Mouse (Mus musculus) limb, embryonic 11.5 days (tissue): ENCODE measurements around the gene Crtam. TPM values are rescaled to one million over a fixed set of nuclear protein-coding genes. Genes with fewer than 3 reads are reported as not detected.

Experiments
- ATAC-seq: fragments of 200-750 bp; cut with Nextera tagmentation; 2 replicates; pipeline ENCODE4 v1.8.0; 2017; ENCODE audit warnings: low read depth; ENCODE audit not compliant: insufficient number of reproducible peaks, low FRiP score, low TSS enrichment
- DNase-seq: peaks from one replicate; pipeline ENCODE4 v3.0.0-alpha.2; 2015; ENCODE audit warnings: low spot score
- H3K27ac ChIP-seq: fragments of 300-500 bp; sonication (generic); replicated peaks from 2 replicates; pipeline ENCODE4 v1.5.1; 2014; ENCODE audit warnings: low read depth, mild to moderate bottlenecking, low read length
- H3K27me3 ChIP-seq: fragments of 300-500 bp; sonication (generic); 2 replicates; pipeline ENCODE4 v1.6.1; 2014; ENCODE audit warnings: mild to moderate bottlenecking, low read length, mixed read lengths; ENCODE audit not compliant: control insufficient read depth, insufficient read depth
- H3K36me3 ChIP-seq: fragments of 300-500 bp; sonication (generic); 2 replicates; pipeline ENCODE4 v1.6.1; 2014; ENCODE audit warnings: mild to moderate bottlenecking, low read length, moderate library complexity, mixed read lengths; ENCODE audit not compliant: control insufficient read depth, insufficient read depth
- H3K4me1 ChIP-seq: fragments of 300-500 bp; sonication (generic); 2 replicates; pipeline ENCODE4 v1.6.1; 2014; ENCODE audit warnings: low read length, mixed read lengths; ENCODE audit not compliant: control insufficient read depth, insufficient read depth
- H3K4me2 ChIP-seq: fragments of 300-500 bp; sonication (generic); 2 replicates; pipeline ENCODE4 v1.6.1; 2014; ENCODE audit warnings: low read depth, mild to moderate bottlenecking, moderate library complexity; ENCODE audit not compliant: severe bottlenecking
- H3K4me3 ChIP-seq: fragments of 300-500 bp; sonication (generic); 2 replicates; pipeline ENCODE4 v1.5.1; 2014; ENCODE audit warnings: low read depth, low read length
- H3K9ac ChIP-seq: fragments of 300-500 bp; sonication (generic); 2 replicates; pipeline ENCODE4 v1.6.1; 2014; ENCODE audit warnings: mild to moderate bottlenecking, low read length
- H3K9me3 ChIP-seq: fragments of 300-500 bp; sonication (generic); 2 replicates; pipeline ENCODE4 v1.6.1; 2016; ENCODE audit warnings: low read length; ENCODE audit not compliant: control insufficient read depth
- WGBS: fragments of 180-500 bp; shearing (Covaris S2); extraction: QIAGEN DNeasy Blood & Tissue Kit; methylation state at CpG from one replicate; pipeline ENCODE4 v1.1.7; 2014; 5-methylcytosine and 5-hydroxymethylcytosine counted together
- polyA plus RNA-seq: library from polyadenylated mRNA; unstranded; fragments of >200 nt; fragmentation: Nextera tagmentation; extraction: Ambion mirVana; gene quantifications from 2 replicates; pipeline ENCODE4 v1.2.1, GENCODE M21; 2014

The Crtam gene
- polyA plus RNA-seq, 1 experiment from 2014 or later: 0.32 TPM

DNA sequence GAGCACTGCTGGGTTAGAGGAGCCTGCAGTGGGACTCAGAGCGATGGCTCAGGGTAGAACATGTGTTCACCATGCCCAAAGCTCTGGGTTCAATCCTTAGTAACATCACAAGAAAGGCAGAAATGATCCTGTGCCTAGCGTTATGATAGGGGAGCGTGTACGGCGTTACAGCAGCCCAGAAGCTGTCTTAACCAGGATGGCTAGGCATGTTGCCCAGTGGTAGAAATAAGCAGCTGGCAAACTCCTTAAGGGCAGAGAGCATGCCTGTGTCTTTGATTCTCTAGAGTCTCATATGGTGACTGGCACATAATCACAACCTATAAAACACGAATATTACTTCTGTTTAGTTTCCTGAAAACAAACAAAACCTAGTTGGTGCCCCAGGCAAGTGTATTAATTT, 12.9 kb downstream of the Crtam start:
- Histone ChIP-seq H3K27me3 (no peaks in the 10 kb centered on the region), H3K9ac (no peak overlapping the region), H3K27ac (no peak overlapping the region), H3K9me3 (no peaks in the 10 kb centered on the region), H3K4me3 (no peak overlapping the region), H3K36me3 (no peaks in the 10 kb centered on the region), H3K4me1 (peaks cover 7% of the 10 kb centered on the region; the same call in 1 of the 2 replicates), H3K4me2 (no peak overlapping the region)
- 95% methylated on average over 6 of the region's 6 CpGs for WGBS
- ATAC-seq (no peak), DNase-seq (no peak)

DNA sequence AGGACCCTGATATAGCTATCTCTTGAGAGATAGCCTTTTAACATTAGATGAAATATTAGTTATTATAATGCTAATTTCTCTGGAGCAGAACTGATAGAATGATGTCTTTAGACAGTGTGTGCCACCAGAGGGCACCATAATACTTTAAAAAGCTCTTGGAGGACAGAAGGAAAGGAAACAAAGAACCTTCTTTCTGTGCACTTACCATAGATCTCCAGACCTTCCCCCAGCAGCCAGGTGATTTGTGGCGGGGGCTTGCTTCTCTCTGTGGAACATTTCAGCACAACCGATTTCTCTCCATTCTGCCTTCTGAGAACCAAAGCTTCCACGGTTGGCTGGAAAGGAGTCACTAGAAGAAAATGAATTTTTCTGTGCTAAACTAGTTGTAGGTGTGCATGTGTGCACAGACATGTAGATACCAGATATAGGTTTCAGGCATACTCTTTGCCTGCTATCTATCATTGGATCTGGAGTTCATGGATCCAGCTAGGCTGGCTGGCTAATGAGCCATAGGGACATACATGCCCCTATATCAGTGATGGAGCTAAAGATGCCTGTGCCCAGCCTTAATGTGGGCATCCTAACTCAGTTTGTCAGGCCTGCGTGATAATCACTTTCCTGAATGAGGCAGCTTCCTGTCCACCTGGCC, 14.4 kb downstream of the Crtam start:
- H3K9ac ChIP-seq: peak overlapping the region; percentile 17; the same call in 1 of the 2 replicates
- ATAC-seq (no peak), DNase-seq (peak; percentile 77)
- no peak overlapping the region for H3K4me3 ChIP-seq
- H3K27ac ChIP-seq: no peak overlapping the region
- H3K36me3 ChIP-seq: no peaks in the 10 kb centered on the region
- H3K4me2 ChIP-seq: no peak overlapping the region
- WGBS: 43% methylated on average over 4 of the region's 4 CpGs
- H3K9me3 ChIP-seq: no peaks in the 10 kb centered on the region
- no peaks in the 10 kb centered on the region for H3K27me3 ChIP-seq
- H3K4me1 ChIP-seq: peaks cover 7% of the 10 kb centered on the region; the same call in 1 of the 2 replicates

DNA sequence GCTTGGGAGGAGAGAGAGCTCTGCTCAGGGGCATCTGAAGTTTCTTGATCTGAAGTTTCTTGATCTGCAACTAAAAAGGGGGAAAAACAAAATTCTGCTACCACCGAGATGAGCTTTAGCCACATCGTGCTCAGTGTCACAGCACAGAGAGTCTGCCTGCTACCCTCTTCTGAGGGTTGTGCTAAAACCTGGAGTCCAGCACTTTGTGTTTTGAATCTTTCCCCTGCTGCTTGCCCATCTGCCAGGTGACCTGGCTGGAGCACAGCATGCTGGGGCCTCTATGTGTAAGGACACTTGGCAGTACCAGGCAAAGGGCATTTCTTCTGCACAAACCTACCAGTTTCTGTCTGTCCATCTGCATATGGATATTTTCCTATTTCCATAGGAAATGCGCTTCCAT, 20.1 kb downstream of the Crtam start:
- H3K4me2 ChIP-seq: no peak overlapping the region
- no peaks in the 10 kb centered on the region for H3K27me3 ChIP-seq
- DNase-seq (no peak), ATAC-seq (no peak)
- no peak overlapping the region for H3K9ac ChIP-seq
- no peaks in the 10 kb centered on the region for H3K36me3 ChIP-seq
- no peaks in the 10 kb centered on the region for H3K9me3 ChIP-seq
- no peak overlapping the region for H3K27ac ChIP-seq
- H3K4me1 ChIP-seq: no peaks in the 10 kb centered on the region
- no peak overlapping the region for H3K4me3 ChIP-seq
- 67% methylated on average over 3 of the region's 3 CpGs for WGBS

DNA sequence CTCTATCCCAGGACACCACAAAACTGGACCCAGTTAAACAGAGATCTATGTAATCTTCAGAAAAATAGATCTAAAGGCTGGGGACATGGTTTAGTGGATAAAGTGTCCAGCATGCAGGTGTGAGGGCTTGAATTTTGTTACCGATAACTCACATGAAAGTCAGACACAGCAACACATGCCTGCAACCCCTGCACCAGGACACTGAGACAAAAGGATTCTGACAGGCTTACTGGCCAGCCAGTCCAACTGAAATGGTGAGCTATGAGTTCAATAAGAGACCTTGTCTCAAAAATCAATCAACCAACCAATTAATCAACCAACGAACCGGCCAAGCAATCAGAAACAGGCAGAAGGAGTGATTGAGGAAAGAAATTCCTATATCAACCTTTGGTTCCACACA, 20.7 kb downstream of the Crtam start:
- DNase-seq (no peak), ATAC-seq (no peak)
- Histone ChIP-seq H3K27me3 (no peaks in the 10 kb centered on the region), H3K36me3 (no peaks in the 10 kb centered on the region), H3K9ac (no peak overlapping the region), H3K27ac (no peak overlapping the region), H3K9me3 (no peaks in the 10 kb centered on the region), H3K4me1 (no peaks in the 10 kb centered on the region), H3K4me3 (no peak overlapping the region), H3K4me2 (no peak overlapping the region)
- 76% methylated on average over 3 of the region's 3 CpGs for WGBS

DNA sequence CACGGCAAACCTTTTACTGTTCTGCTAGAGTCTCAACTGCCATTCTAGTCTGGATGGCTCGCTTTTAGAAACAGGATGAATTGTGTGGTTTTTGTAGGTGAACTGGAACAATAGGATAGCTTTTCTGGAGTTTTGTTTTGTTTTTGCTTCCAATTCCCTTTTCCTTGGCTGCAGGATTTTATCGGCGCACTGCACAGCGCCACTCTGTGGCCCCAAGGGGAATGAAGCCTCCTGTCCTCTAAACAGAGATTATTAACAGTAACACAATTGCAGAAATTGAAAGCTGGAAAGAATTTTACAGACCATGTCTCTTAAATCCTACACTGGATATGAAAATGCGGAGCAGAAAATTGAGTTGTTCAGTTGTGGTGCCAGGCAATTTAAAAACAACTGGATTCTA, 21.9 kb downstream of the Crtam start:
- WGBS: 38% methylated on average over 6 of the region's 6 CpGs
- DNase-seq: no peak
- H3K4me1 ChIP-seq: no peaks in the 10 kb centered on the region

DNA sequence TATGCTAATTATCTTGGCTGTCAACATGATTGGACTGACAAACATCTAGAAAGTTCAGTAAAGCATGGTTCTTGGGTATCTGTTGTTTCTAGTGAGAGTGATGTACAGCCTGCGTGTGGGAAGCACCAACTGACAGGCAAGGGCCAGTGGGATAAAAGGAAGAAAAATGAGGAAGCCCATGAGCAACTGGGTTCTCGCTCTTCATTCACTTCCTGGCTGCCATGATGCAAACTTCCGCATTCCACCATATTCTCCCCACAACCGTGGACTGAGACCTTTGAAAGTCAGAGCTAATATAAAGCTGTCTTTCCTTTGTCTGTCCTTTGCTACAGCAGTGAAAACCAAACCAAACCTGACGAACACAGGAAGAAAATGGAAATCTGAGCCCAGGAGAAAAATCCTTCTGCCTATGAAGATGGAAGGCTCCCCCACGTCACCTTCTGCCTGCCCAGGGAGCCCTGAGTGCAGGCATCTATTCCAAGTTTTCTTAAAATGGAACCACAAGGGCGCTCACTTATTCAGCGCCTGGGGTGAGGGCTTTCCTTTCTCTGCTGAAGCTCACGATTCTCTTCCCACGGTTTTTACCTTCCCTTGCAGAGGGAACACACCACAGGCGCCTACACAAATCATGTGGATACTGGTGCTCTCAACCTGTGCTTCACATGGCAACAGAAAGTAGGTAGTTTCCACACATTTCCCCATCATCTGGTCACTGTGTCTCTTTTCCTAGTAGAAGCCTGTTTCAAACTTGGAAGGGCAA, 30.2 kb downstream of the Crtam start:
- DNase-seq: no peak
- H3K4me2 ChIP-seq: no peak overlapping the region
- ATAC-seq: no peak
- H3K9ac ChIP-seq: no peak overlapping the region
- H3K27ac ChIP-seq: no peak overlapping the region
- H3K4me1 ChIP-seq: no peaks in the 10 kb centered on the region
- H3K36me3 ChIP-seq: no peaks in the 10 kb centered on the region
- 81% methylated on average over 11 of the region's 11 CpGs for WGBS
- no peak overlapping the region for H3K4me3 ChIP-seq
- no peaks in the 10 kb centered on the region for H3K27me3 ChIP-seq
- H3K9me3 ChIP-seq: no peaks in the 10 kb centered on the region

More for the DNA sequence above, 21.9 kb downstream of the Crtam start:
- Histone ChIP-seq H3K9me3 (no peaks in the 10 kb centered on the region), H3K4me2 (no peak overlapping the region), H3K27me3 (no peaks in the 10 kb centered on the region), H3K36me3 (no peaks in the 10 kb centered on the region), H3K4me3 (no peak overlapping the region), H3K27ac (no peak overlapping the region), H3K9ac (no peak overlapping the region)
- no peak for ATAC-seq

DNA sequence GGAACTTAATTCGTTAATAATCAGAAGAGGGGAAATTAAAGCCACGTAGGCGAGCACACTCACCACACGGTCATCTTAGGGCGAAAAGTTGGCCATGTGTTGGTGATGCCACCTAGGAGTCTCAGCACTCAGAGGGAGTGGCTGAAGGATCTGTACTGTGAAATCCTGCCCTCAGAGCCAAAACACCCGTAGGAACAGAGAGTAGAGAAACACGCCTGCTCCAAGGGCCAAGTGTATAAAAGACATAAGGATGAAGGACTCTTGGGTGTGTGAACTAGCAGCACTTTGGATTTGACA, 40.1 kb downstream of the Crtam start:
- Histone ChIP-seq H3K36me3 (no peaks in the 10 kb centered on the region), H3K4me3 (peak overlapping the region; percentile 34), H3K4me1 (0 out of 2 replicates have a peak, but pooled peaks cover 6% of the 10 kb centered on the region), H3K27me3 (peaks cover 9% of the 10 kb centered on the region), H3K27ac (no peak overlapping the region), H3K9me3 (no peaks in the 10 kb centered on the region), H3K9ac (no peak overlapping the region; the same call in 1 of the 2 replicates), H3K4me2 (peak overlapping the region; percentile 96)
- no peak for DNase-seq
- ATAC-seq: no peak
- WGBS: 15% methylated on average over 7 of the region's 7 CpGs

DNA sequence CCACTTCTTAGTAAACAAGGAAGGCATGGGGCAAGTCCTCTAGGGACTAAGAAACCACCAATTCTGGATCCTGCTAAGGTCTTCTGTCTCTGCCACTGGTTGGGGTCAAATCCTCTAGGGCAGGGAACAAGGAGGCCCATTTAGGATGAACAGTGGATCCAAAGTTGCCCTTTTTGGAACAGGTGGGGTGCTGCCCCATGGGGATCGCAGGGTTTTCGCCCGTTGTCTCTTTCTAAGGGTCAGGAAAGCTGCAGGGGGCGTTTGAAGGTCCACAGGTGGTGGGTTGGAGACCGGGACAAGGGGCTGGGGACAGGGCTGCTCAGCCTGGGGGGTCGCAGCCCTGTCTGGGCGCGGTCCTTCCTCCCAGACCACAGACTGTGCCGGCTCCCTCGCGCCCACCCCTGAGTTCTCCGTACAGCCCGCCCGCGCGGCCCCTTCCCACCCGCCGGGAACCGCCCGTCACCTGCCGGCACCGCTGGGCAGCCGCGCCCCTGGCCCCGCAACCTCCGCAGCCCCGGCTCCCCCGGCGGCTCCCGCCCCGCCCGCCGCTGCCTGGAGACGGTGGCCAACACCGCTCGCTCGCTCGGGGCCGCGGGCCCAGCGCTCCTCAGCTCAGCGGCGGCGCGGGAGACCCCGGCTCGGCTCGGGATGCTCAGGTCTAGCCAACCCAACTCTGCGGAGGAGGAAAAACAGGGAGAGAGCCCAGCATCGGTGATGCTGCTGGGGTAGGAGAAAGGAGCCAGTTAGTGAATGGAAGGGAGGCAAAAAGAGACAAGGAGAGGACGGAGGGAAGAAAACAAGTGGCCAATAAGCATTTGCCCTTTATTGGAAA, 40.6 kb downstream of the Crtam start, which contains the start of gene Jhy:
Jhy (minus strand) TSS at position 533 of the 832 bp plus-strand sequence.
- H3K4me2 ChIP-seq: peak within 1 kb of the TSS; percentile 96
- no peak within 1 kb of the TSS for H3K27ac ChIP-seq
- ATAC-seq (peak; percentile 51; the same call in 1 of the 2 replicates), DNase-seq (peak; percentile 57)
- 0 out of 2 replicates have a peak, but pooled peaks cover 6% of the 10 kb centered on the region for H3K4me1 ChIP-seq
- H3K9me3 ChIP-seq: no peaks in the 10 kb centered on the region
- H3K9ac ChIP-seq: peak within 1 kb of the TSS; percentile 58
- peak within 1 kb of the TSS; percentile 34 for H3K4me3 ChIP-seq
- H3K27me3 ChIP-seq: peaks cover 9% of the 10 kb centered on the region
- WGBS: 1% methylated on average over 49 of the region's 51 CpGs
- no peaks in the 10 kb centered on the region for H3K36me3 ChIP-seq
